Mouse (Mus musculus) CD4-positive, CD25-positive, alpha-beta regulatory T cell, adult 2 months (primary cell): ENCODE measurements at regions not wholly inside any gene's neighbourhood (a gene's known extent, or its start where the extent isn't known, plus 50 kb on each side); places are given as distances from the start of the nearest gene placed in this dataset.

Source experiments
- DNase-seq: peaks from one replicate; pipeline ENCODE4 v3.0.0-alpha.2; 2012; ENCODE audit warnings: low read depth, low spot score

GRCm38 (mm10) chr2:146624207-146624606, 112.1 kb upstream of the Ralgapa2 start:
- DNase-seq, result no peak

GRCm38 (mm10) chr2:146625166-146625751, 113.1 kb upstream of the Ralgapa2 start:
- no peak for DNase-seq

- no peak for DNase-seq
Observed at GRCm38 (mm10) chr2:146626531-146626930, 114.4 kb upstream of the Ralgapa2 start.

DNA sequence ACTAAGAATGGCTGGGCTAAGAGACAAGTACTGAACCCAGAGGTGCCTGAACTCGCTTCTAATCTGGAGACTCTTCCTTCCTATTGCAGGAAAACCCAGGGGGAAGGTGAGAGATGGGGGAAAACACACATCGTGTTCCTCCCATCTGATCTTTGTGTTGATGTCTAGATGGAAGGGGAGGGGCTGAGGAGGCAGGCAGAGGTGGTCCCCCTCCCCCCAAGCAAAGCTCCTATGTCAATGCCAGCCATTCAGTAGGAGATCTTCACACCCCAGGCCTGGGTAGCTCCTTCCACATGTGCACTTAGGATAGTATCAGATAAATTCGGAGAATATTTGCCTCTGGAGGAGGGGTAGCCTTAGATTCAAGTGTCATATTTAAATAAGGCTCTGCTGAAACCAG, 118.0 kb upstream of the Ralgapa2 start:
- DNase-seq, result no peak

DNA sequence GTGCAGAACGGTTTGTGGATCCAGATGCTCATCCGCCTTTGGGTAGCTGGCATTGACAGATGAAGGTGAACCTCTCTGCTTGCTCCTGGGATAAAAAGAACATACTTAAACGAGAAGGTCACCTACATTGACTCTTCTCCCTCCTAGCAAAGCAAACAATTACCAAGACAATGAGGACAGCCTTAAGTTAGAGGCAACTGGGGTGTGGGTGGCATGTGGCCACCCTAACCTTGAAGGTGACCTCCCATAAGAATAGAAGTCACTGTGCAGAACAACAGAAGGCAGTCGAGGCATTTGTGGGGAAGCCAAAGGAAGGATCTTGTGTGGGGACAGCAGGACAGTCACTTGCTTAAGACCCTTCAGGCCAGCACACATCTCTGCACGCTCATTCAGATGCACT, 119.0 kb upstream of the Ralgapa2 start:
- DNase-seq, result no peak

GRCm38 (mm10) chr2:146633329-146634070, 121.4 kb upstream of the Ralgapa2 start:
- DNase-seq, result peak; percentile 73

GRCm38 (mm10) chr2:146637573-146637972, 125.4 kb upstream of the Ralgapa2 start:
- DNase-seq, result no peak

DNA sequence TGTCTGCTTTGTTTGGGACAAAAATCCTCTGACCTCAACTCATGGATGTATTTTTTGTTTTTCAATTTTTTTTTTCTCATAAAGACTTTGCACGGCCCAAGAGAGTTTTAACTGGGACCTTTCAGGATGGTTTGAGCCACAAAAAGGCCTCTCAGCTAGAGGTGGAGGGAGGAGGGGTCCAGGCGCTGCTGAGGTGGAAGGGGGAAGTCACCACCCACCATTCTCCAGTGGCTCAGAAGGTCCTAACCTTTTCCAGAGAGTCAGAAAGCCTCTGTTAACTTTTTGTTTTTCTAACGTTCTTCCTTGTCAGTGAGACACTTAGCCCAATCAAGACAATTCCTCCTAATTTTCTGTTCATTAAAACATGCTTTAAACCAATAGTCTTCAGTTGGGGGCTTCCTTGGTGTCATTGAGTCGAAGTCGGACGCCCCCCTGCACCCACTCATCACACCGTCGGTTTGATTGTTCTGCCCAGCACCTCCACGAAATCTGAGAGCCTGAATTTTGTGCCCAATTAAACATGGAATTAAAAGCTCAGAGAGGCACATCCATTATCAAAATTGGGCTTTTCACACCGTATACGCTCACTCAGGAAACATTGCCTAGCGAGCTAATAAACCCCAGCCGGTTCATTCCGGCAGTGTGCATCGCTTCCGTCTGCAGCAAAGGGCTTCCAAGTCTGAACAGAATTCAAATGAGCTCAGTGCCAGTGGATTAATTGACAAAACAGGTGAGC, 134.3 kb upstream of the Ralgapa2 start:
- no peak for DNase-seq

GRCm38 (mm10) chr2:146646973-146647282, 134.8 kb upstream of the Ralgapa2 start:
- no peak for DNase-seq

- DNase-seq, result no peak
Observed at GRCm38 (mm10) chr2:146661346-146661745, 149.2 kb upstream of the Ralgapa2 start.

GRCm38 (mm10) chr2:146672761-146673160, 160.6 kb upstream of the Ralgapa2 start:
- no peak for DNase-seq

DNA sequence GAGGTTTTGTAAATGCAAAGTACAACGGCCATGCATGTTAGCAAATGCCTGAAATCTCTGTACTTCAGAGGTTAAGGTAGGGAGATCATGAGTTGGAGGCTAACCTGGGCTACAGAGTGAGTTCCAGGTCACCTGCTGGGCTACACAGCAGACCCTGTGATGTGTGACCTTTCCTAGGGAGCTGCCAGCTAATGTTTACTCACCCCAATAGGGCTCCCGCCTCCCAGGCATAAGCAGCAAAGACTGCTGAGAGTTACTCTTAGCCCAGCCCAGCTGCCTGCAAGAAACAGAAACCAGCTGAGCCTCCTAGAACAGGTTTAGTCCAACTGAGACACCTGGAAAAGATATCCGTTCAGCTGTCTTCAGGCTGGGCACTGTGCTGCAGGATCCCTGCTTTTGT, 169.8 kb upstream of the Ralgapa2 start:
- no peak for DNase-seq

GRCm38 (mm10) chr2:146685854-146686507, 169.7 kb upstream of the Kiz start:
- no peak for DNase-seq

GRCm38 (mm10) chr2:146688544-146688943, 167.1 kb upstream of the Kiz start:
- no peak for DNase-seq

DNA sequence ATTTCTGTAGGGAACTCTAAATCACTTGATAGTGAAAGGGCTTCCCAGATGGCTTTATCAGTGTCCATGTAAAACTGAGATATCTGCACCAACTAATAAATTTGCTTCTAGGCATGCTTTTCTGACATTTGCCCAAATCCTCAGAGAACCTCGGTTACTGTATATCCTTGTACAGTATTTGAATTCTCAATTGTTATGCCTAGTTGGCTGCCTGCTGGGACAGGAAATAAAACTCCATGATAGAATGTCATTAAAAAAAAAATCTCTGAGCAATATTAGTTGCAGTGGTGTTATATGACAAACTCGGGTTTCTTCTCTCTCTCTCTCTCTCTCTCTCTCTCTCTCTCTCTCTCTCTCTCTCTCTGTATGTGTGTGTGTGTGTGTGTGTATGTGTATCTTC, 162.2 kb upstream of the Kiz start:
- DNase-seq, result no peak

- no peak for DNase-seq
Observed at GRCm38 (mm10) chr2:146694041-146694440, 161.6 kb upstream of the Kiz start.

- DNase-seq, result no peak
Observed at GRCm38 (mm10) chr2:146696277-146696676, 159.4 kb upstream of the Kiz start.

GRCm38 (mm10) chr2:146696727-146697126, 158.9 kb upstream of the Kiz start:
- no peak for DNase-seq

DNA sequence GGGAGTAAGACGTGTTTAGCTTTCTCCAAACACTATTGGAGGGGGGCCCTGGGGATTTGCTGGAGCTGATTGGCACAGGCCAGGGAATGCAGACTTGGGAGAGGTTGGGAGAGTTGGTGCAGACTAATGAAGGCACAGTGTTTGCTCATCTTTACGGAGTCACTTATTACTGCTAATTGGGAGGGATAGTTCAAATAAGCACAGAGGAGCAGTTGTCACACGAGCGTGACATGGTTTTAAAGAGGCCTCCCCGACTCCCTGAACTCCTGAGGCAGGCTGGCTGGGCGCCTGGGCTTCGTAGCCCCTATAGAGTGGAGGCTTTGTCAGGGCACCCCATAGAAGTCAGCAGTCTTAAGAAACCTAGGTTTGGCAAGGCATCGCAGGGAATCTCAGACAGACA, 145.0 kb upstream of the Kiz start:
- DNase-seq, result no peak

DNA sequence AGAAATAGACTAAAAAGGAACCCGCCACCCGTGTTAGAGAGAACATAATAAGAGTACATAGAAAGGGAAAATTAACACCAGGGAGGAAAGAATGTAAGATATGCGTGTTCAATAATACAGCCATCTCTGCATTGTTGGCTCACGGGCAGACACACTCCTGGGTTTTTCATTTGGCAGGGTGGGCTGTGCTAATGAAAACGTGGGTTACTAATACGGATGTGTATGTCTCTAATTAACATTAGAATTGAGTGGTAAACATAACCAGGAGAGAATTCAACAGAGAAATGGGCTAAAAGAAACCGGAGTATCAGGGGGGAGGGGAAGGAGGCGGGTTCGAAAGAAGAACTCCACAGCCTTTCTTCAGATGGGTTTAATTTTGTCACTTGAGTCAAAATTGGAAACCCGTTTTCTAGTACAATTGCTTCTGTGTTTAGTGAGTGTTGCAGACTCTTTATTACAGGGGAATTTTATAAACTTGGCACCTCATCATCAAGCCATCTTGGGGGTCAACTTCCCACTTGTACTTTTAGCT, 134.4 kb upstream of the Kiz start:
- no peak for DNase-seq

- DNase-seq, result no peak
Observed at GRCm38 (mm10) chr2:146722351-146723025, 133.2 kb upstream of the Kiz start.

DNA sequence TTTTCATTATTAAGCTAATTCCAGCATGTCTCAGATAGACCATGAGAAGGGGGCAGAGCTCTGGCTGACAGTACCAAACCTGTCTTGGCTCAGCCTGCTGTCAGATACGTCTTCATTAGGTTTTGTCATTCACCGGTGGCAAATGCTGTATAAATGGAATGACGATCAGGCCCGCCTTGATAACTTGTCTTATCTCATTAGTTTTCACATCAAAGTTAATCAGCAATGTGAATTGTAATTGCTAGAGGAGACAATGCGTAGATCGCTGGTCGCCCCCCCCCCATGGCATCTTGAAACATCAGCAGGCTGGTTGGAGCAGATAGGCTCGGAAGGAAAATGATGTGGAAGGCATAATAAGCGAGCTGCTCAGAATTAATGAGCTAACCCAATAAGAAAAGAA, 132.5 kb upstream of the Kiz start:
- DNase-seq, result no peak
